18 mouse cellular contexts compared by ENCODE assay signal in genomic region chr1:118917520-118918220, GRCm38 (mm10).
DNase-seq lines count a peak whose midpoint lies in the region; ATAC-seq lines count a peak whose summit lies in the region.
"Had no signal": no experiment of that assay in that cellular context is flagged by ENCODE, and none has a peak within 500 bp of the region (broad histone marks: within the 10 kb centered on the region; RNA-seq: fewer than 3 reads in every experiment).

No protein-coding gene starts in this region.

- H3K4me1 ChIP-seq in kidney, embryonic 14.5 days (ENCODE audit: control insufficient read depth, insufficient read depth, low read length) = peaks cover 21% of the 10 kb centered on the region
- peaks cover 74% of the 10 kb centered on the region for H3K4me1 ChIP-seq in limb, embryonic 13.5 days
- H3K4me1 ChIP-seq in liver, embryonic 11.5 days (replicated peaks; ENCODE audit: control insufficient read depth, insufficient read depth, low read length) = no peaks in the 10 kb centered on the region
- H3K4me1 ChIP-seq: liver, embryonic 12.5 days; megakaryocyte, embryonic 14.5 days had no signal

- peak overlapping the region; percentile 44; the same call in 1 of the 2 replicates for H3K27ac ChIP-seq in kidney, embryonic 14.5 days (ENCODE audit: low read depth, low read length)
- peak overlapping the region; percentile 8; the same call in 1 of the 2 replicates for H3K27ac ChIP-seq in limb, embryonic 13.5 days
- no peak overlapping the region for H3K27ac ChIP-seq in liver, embryonic 11.5 days (ENCODE audit: low read depth, low read length)
- H3K27ac ChIP-seq: heart, embryonic 13.5 days; liver, embryonic 12.5 days; lung, embryonic 15.5 days; neural tube, embryonic 12.5 days had no signal

- no peak overlapping the region for H3K4me2 ChIP-seq in kidney, embryonic 14.5 days (replicated peaks; ENCODE audit: low read depth, low read length)
- H3K4me2 ChIP-seq in limb, embryonic 13.5 days (replicated peaks) = no peak overlapping the region
- no peak overlapping the region for H3K4me2 ChIP-seq in liver, embryonic 11.5 days
- H3K4me2 ChIP-seq: heart, embryonic 13.5 days; liver, embryonic 12.5 days; lung, embryonic 15.5 days; neural tube, embryonic 12.5 days had no signal

- no peaks in the 10 kb centered on the region for H3K36me3 ChIP-seq in kidney, embryonic 14.5 days (ENCODE audit: control insufficient read depth, insufficient read depth, low read length)
- peaks cover 15% of the 10 kb centered on the region for H3K36me3 ChIP-seq in limb, embryonic 13.5 days
- H3K36me3 ChIP-seq in liver, embryonic 11.5 days (ENCODE audit: control insufficient read depth, insufficient read depth, low read length) = no peaks in the 10 kb centered on the region
- H3K36me3 ChIP-seq: G1E; heart, embryonic 13.5 days; liver, embryonic 12.5 days; lung, embryonic 15.5 days; neural tube, embryonic 12.5 days had no signal

- no peak overlapping the region for H3K9ac ChIP-seq in kidney, embryonic 14.5 days (ENCODE audit: low read depth, low read length)
- peak overlapping the region; percentile 40; the same call in 1 of the 2 replicates for H3K9ac ChIP-seq in limb, embryonic 13.5 days
- H3K9ac ChIP-seq in liver, embryonic 11.5 days (ENCODE audit: low read depth, low read length) = no peak overlapping the region
- H3K9ac ChIP-seq: heart, embryonic 13.5 days; liver, embryonic 12.5 days; lung, embryonic 15.5 days; neural tube, embryonic 12.5 days had no signal

- no peak for DNase-seq in kidney, adult 9 months
- peak; percentile 29 for DNase-seq in cerebellum, adult 8-10 months
- peak; percentile 55 to 63 for DNase-seq in cerebellum, postnatal 25 days
- DNase-seq in liver, embryonic 11.5 days (ENCODE audit: low spot score) = no peak
- DNase-seq: adrenal gland, adult 8-10 months; thymus, adult 18-20 months had no signal

- WGBS in kidney, embryonic 14.5 days = 14% methylated on average over 7 of the region's 7 CpGs
- 9% methylated on average over 7 of the region's 7 CpGs for WGBS in limb, embryonic 13.5 days
- WGBS in liver, embryonic 11.5 days = 69% methylated on average over 7 of the region's 7 CpGs

- H3K4me3 ChIP-seq in kidney, embryonic 14.5 days (ENCODE audit: low read length) = no peak overlapping the region
- H3K4me3 ChIP-seq in limb, embryonic 13.5 days = no peak overlapping the region
- no peak overlapping the region for H3K4me3 ChIP-seq in liver, embryonic 11.5 days (ENCODE audit: low read depth, low read length)
- H3K4me3 ChIP-seq: embryonic facial prominence, embryonic 10.5 days; erythroblast, embryonic 14.5 days; heart, embryonic 13.5 days; liver, embryonic 12.5 days; lung, embryonic 15.5 days; megakaryocyte, embryonic 14.5 days; neural tube, embryonic 12.5 days had no signal

- H3K27me3 ChIP-seq in kidney, embryonic 14.5 days (ENCODE audit: control insufficient read depth, insufficient read depth, low read length) = no peaks in the 10 kb centered on the region
- H3K27me3 ChIP-seq in limb, embryonic 13.5 days = no peaks in the 10 kb centered on the region
- no peaks in the 10 kb centered on the region for H3K27me3 ChIP-seq in liver, embryonic 11.5 days (replicated peaks; ENCODE audit: control insufficient read depth, insufficient read depth, low read length)
- H3K27me3 ChIP-seq: heart, embryonic 13.5 days; liver, embryonic 12.5 days; megakaryocyte, embryonic 14.5 days had no signal

- peak; percentile 80 for ATAC-seq in kidney, embryonic 14.5 days (ENCODE audit: low FRiP score, low TSS enrichment)
- no peak for ATAC-seq in limb, embryonic 13.5 days (ENCODE audit: low FRiP score, low read depth)
- ATAC-seq in megakaryocyte progenitor cell, adult 5-6 weeks (replicated peaks; ENCODE audit: poor library complexity) = no peak
- no peak for ATAC-seq in liver, embryonic 11.5 days (replicated peaks; ENCODE audit: low FRiP score)
- ATAC-seq: intestine, postnatal 0 days; liver, embryonic 12.5 days had no signal

- H3K9me3 ChIP-seq in kidney, embryonic 14.5 days (ENCODE audit: control insufficient read depth, low read length) = no peaks in the 10 kb centered on the region
- no peaks in the 10 kb centered on the region for H3K9me3 ChIP-seq in limb, embryonic 13.5 days
- H3K9me3 ChIP-seq in liver, embryonic 11.5 days (ENCODE audit: control insufficient read depth, low read length) = no peaks in the 10 kb centered on the region
- H3K9me3 ChIP-seq: heart, embryonic 13.5 days; liver, embryonic 12.5 days; lung, embryonic 15.5 days; neural tube, embryonic 12.5 days had no signal

Comparison
In these comparisons a context has a peak if more than half of its experiments do, and no peak if none do; other contexts are left out.
1. DNase-seq: peak in cerebellum, adult 8-10 months (single experiment) and cerebellum, postnatal 25 days (2 of 2); none in kidney, adult 9 months (single experiment) and liver, embryonic 11.5 days (single experiment).